Mouse (Mus musculus) MEL (cell line): Measurements from ENCODE around the gene Fbxw7.

Experiments
- MXI1 ChIP-seq: IDR thresholded peaks from 2 replicates; pipeline ENCODE4 v1.6.1; 2011; ENCODE audit warnings: mild to moderate bottlenecking, low read depth, low read length, improper control_type of control experiment
- TAL1 ChIP-seq: IDR thresholded peaks from 2 replicates; pipeline ENCODE4 v1.6.1; 2012; ENCODE audit warnings: mild to moderate bottlenecking, inconsistent platforms, low read length, moderate library complexity, mixed read lengths
- USF1 ChIP-seq: IDR thresholded peaks from 2 replicates; pipeline ENCODE4 v1.6.1; 2014; ENCODE audit warnings: low read depth, mild to moderate bottlenecking, inconsistent platforms, low read length, improper control_type of control experiment, moderate library complexity

GRCm38 (mm10) chr3:84804036-84804435 is 11.0 kb upstream of the Fbxw7 start:
- TF ChIP-seq TAL1 (no peak), MXI1 (no peak), USF1 (no peak)
